Mouse (Mus musculus): ENCODE results near the gene Rrp9. TPM values are rescaled to one million over a fixed set of nuclear protein-coding genes. Genes with fewer than 3 reads are reported as not detected.
A peak's percentile ranks its signal among the peaks of the same experiment; 100 is the strongest.

Gene Rrp9
- polyA plus RNA-seq (2014; fragmentation: Nextera tagmentation; extraction: Ambion mirVana) = 21.8 TPM in 2 replicates

DNA sequence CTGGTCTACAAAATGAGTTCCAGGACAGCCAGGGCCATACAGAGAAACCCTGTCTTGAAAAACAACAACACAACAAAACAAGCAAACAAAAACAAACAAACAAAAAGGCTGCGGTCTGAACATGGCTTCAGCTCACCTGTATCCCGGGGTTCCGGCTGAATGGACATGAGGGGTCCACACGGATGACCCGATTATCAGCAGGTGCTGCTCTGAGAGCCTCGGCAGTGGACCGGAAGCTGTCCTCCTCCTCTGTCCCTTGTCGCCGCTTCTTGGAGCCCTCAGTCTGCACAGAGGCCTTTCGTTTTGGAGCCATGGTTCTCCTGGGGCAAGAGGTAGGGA, at the start of gene Rrp9:
Gene Rrp9, plus strand, starts transcription at position 301 of the 339 bp plus-strand sequence.
- Histone ChIP-seq H3K9ac (ENCODE audit: low read length) (peak within 1 kb of the TSS; percentile 49), H3K27ac (replicated peaks in 1 of 2; ENCODE audit: control insufficient read depth in 1 of 2, insufficient read depth in 1 of 2, low read depth in 2 of 2, low read length in 2 of 2) (peak within 1 kb of the TSS; percentile 3 to 56), H3K27me3 (ENCODE audit: control insufficient read depth, insufficient read depth, low read length) (no peaks in the 10 kb centered on the region), H3K4me2 (ENCODE audit: low read length) (peak within 1 kb of the TSS; percentile 45), H3K36me3 (ENCODE audit: control insufficient read depth, insufficient read depth, low read length) (peaks cover 6% of the 10 kb centered on the region), H3K9me3 (ENCODE audit: control insufficient read depth, low read length) (no peaks in the 10 kb centered on the region), H3K4me1 (ENCODE audit: control insufficient read depth in 2 of 2, insufficient read depth in 2 of 2, low read length in 2 of 2) (peaks cover 29% of the 10 kb centered on the region in 2 experiments), H3K4me3 (ENCODE audit: control insufficient read depth in 1 of 2, insufficient read depth in 1 of 2, low read depth in 1 of 2, low read length in 2 of 2) (peak within 1 kb of the TSS; percentile 1 to 13; a peak in 2 of 4 replicates)
- 90% methylated on average over 10 of the region's 10 CpGs for WGBS
- no peak for ATAC-seq (ENCODE audit: insufficient number of reproducible peaks, insufficient read depth, low FRiP score, low read depth)

GRCm38 (mm10) chr9:106428719-106429220, 47.0 kb upstream of the Rrp9 start:
- H3K27ac ChIP-seq (replicated peaks in 1 of 2; ENCODE audit: control insufficient read depth in 1 of 2, insufficient read depth in 1 of 2, low read depth in 2 of 2, low read length in 2 of 2) = peak overlapping the region; percentile 93 to 99
- peak overlapping the region; percentile 59 to 86 for H3K4me3 ChIP-seq (ENCODE audit: control insufficient read depth in 1 of 2, insufficient read depth in 1 of 2, low read depth in 1 of 2, low read length in 2 of 2)
- peaks cover 6 to 9% of the 10 kb centered on the region in 2 experiments for H3K4me1 ChIP-seq (ENCODE audit: control insufficient read depth in 2 of 2, insufficient read depth in 2 of 2, low read length in 2 of 2)
- H3K9ac ChIP-seq (ENCODE audit: low read length) = peak overlapping the region; percentile 69
- no peaks in the 10 kb centered on the region for H3K27me3 ChIP-seq (ENCODE audit: control insufficient read depth, insufficient read depth, low read length)
- WGBS = 12% methylated on average over 11 of the region's 11 CpGs
- peak; percentile 58 for ATAC-seq (ENCODE audit: insufficient number of reproducible peaks, insufficient read depth, low FRiP score, low read depth)
- peaks cover 35% of the 10 kb centered on the region for H3K36me3 ChIP-seq (ENCODE audit: control insufficient read depth, insufficient read depth, low read length)
- no peaks in the 10 kb centered on the region for H3K9me3 ChIP-seq (ENCODE audit: control insufficient read depth, low read length)
- peak overlapping the region; percentile 82 for H3K4me2 ChIP-seq (ENCODE audit: low read length)

GRCm38 (mm10) chr9:106429221-106430014, 46.3 kb upstream of the Rrp9 start, which contains the start of gene Rpl29:
TSS of gene Rpl29 (plus strand) at chr9:106429454.
- Histone ChIP-seq H3K4me1 (ENCODE audit: control insufficient read depth in 2 of 2, insufficient read depth in 2 of 2, low read length in 2 of 2) (peaks cover 6 to 9% of the 10 kb centered on the region in 2 experiments), H3K27ac (replicated peaks in 1 of 2; ENCODE audit: control insufficient read depth in 1 of 2, insufficient read depth in 1 of 2, low read depth in 2 of 2, low read length in 2 of 2) (peak within 1 kb of the TSS; percentile 93 to 99), H3K27me3 (ENCODE audit: control insufficient read depth, insufficient read depth, low read length) (no peaks in the 10 kb centered on the region), H3K9me3 (ENCODE audit: control insufficient read depth, low read length) (no peaks in the 10 kb centered on the region), H3K9ac (ENCODE audit: low read length) (peak within 1 kb of the TSS; percentile 99), H3K36me3 (ENCODE audit: control insufficient read depth, insufficient read depth, low read length) (peaks cover 41% of the 10 kb centered on the region), H3K4me2 (ENCODE audit: low read length) (peak within 1 kb of the TSS; percentile 82), H3K4me3 (ENCODE audit: control insufficient read depth in 1 of 2, insufficient read depth in 1 of 2, low read depth in 1 of 2, low read length in 2 of 2) (peak within 1 kb of the TSS; percentile 72 to 86)
- peak; percentile 85 for ATAC-seq (ENCODE audit: insufficient number of reproducible peaks, insufficient read depth, low FRiP score, low read depth)
- under 1% methylated on average over 55 of the region's 55 CpGs for whole genome bisulfite sequencing

DNA sequence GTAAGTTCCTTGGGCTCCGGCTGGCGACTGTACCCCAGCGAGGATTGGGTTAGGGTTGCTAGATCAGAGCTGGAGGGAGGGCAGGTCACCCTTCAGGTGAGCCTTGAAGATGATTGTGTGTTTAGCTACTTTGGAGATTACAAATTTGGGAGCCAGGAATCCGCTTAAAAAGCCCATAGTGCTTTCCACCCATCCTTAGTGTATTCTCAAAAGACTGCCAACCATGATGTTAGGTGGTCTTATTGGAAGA, 45.8 kb upstream of the Rrp9 start:
- H3K9me3 ChIP-seq (ENCODE audit: control insufficient read depth, low read length) = no peaks in the 10 kb centered on the region
- ATAC-seq (ENCODE audit: insufficient number of reproducible peaks, insufficient read depth, low FRiP score, low read depth) = no peak
- peaks cover 42% of the 10 kb centered on the region for H3K36me3 ChIP-seq (ENCODE audit: control insufficient read depth, insufficient read depth, low read length)
- H3K4me1 ChIP-seq (ENCODE audit: control insufficient read depth in 2 of 2, insufficient read depth in 2 of 2, low read length in 2 of 2) = peaks cover 6 to 9% of the 10 kb centered on the region in 2 experiments
- H3K4me2 ChIP-seq (ENCODE audit: low read length) = peak overlapping the region; percentile 82
- H3K27me3 ChIP-seq (ENCODE audit: control insufficient read depth, insufficient read depth, low read length) = no peaks in the 10 kb centered on the region
- peak overlapping the region; percentile 99 for H3K9ac ChIP-seq (ENCODE audit: low read length)
- WGBS = 3% methylated on average over 4 of the region's 4 CpGs
- H3K4me3 ChIP-seq (ENCODE audit: control insufficient read depth in 1 of 2, insufficient read depth in 1 of 2, low read depth in 1 of 2, low read length in 2 of 2) = peak overlapping the region; percentile 72 to 86
- H3K27ac ChIP-seq (replicated peaks in 1 of 2; ENCODE audit: control insufficient read depth in 1 of 2, insufficient read depth in 1 of 2, low read depth in 2 of 2, low read length in 2 of 2) = peak overlapping the region; percentile 89 to 93

DNA sequence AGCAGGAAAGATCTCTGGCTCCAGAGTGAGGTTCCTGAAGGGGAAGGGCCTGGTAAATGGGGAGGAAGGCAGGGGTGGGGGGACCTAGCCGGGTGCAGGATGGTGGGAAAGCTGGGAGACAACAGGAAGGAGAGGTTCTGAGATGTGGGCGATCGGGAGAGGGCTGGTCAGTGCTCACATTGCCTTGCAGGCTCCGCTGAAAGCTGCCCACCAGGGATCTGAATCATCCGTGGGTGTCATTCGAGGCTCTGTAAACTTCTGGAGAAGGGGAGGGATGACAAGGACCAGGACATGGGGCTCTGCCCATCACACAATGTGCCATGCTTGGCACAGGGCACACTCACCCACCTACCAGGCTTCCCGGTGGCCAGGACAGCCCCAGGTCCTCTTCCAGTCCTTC, 42.4 kb upstream of the Rrp9 start:
- no peaks in the 10 kb centered on the region for H3K9me3 ChIP-seq (ENCODE audit: control insufficient read depth, low read length)
- 72% methylated on average over 7 of the region's 7 CpGs for WGBS
- H3K4me1 ChIP-seq (ENCODE audit: control insufficient read depth in 2 of 2, insufficient read depth in 2 of 2, low read length in 2 of 2) = peaks cover 11 to 18% of the 10 kb centered on the region in 2 experiments

DNA sequence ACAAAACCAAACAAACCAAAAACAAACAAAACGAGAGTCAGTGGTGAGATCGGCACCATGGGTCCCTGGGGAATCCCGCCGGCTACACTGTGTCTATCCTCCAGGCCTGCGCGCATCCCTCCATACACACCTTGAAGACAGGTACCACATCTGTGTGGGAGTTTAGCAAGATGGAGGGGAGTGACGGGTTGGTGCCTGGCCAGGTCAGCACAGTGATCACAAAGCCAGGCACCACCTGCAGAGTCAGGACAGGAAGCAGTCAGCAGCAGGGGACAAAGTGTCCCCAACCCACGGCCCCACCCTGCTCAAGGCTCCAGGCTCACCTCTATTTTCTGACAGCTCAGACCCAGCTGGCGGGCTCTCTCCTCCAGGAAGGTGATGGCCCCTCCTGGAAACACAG, 39.2 kb upstream of the Rrp9 start:
- H3K27ac ChIP-seq (replicated peaks in 1 of 2; ENCODE audit: control insufficient read depth in 1 of 2, insufficient read depth in 1 of 2, low read depth in 2 of 2, low read length in 2 of 2) = no peak overlapping the region
- no peak overlapping the region for H3K4me3 ChIP-seq (ENCODE audit: control insufficient read depth in 1 of 2, insufficient read depth in 1 of 2, low read depth in 1 of 2, low read length in 2 of 2)
- peaks cover 34% of the 10 kb centered on the region for H3K36me3 ChIP-seq (ENCODE audit: control insufficient read depth, insufficient read depth, low read length)
- no peaks in the 10 kb centered on the region for H3K27me3 ChIP-seq (ENCODE audit: control insufficient read depth, insufficient read depth, low read length)
- ATAC-seq (ENCODE audit: insufficient number of reproducible peaks, insufficient read depth, low FRiP score, low read depth) = no peak
- 79% methylated on average over 9 of the region's 9 CpGs for WGBS
- H3K4me2 ChIP-seq (ENCODE audit: low read length) = no peak overlapping the region
- H3K4me1 ChIP-seq (ENCODE audit: control insufficient read depth in 2 of 2, insufficient read depth in 2 of 2, low read length in 2 of 2) = peaks cover 11 to 16% of the 10 kb centered on the region in 2 experiments
- no peak overlapping the region for H3K9ac ChIP-seq (ENCODE audit: low read length)
- H3K9me3 ChIP-seq (ENCODE audit: control insufficient read depth, low read length) = no peaks in the 10 kb centered on the region

More for the DNA sequence above, 42.4 kb upstream of the Rrp9 start:
- no peak overlapping the region for H3K4me2 ChIP-seq (ENCODE audit: low read length)
- ATAC-seq (ENCODE audit: insufficient number of reproducible peaks, insufficient read depth, low FRiP score, low read depth) = no peak
- H3K27ac ChIP-seq (replicated peaks in 1 of 2; ENCODE audit: control insufficient read depth in 1 of 2, insufficient read depth in 1 of 2, low read depth in 2 of 2, low read length in 2 of 2) = no peak overlapping the region
- H3K4me3 ChIP-seq (ENCODE audit: control insufficient read depth in 1 of 2, insufficient read depth in 1 of 2, low read depth in 1 of 2, low read length in 2 of 2) = no peak overlapping the region
- H3K9ac ChIP-seq (ENCODE audit: low read length) = no peak overlapping the region
- H3K36me3 ChIP-seq (ENCODE audit: control insufficient read depth, insufficient read depth, low read length) = peaks cover 42% of the 10 kb centered on the region
- no peaks in the 10 kb centered on the region for H3K27me3 ChIP-seq (ENCODE audit: control insufficient read depth, insufficient read depth, low read length)

GRCm38 (mm10) chr9:106442680-106443079, 33.1 kb upstream of the Rrp9 start:
- H3K4me3 ChIP-seq (ENCODE audit: control insufficient read depth in 1 of 2, insufficient read depth in 1 of 2, low read depth in 1 of 2, low read length in 2 of 2) = no peak overlapping the region
- 69% methylated on average over 5 of the region's 5 CpGs for WGBS
- H3K9ac ChIP-seq (ENCODE audit: low read length) = no peak overlapping the region
- H3K27ac ChIP-seq (replicated peaks in 1 of 2; ENCODE audit: control insufficient read depth in 1 of 2, insufficient read depth in 1 of 2, low read depth in 2 of 2, low read length in 2 of 2) = no peak overlapping the region
- no peaks in the 10 kb centered on the region for H3K27me3 ChIP-seq (ENCODE audit: control insufficient read depth, insufficient read depth, low read length)
- no peak for ATAC-seq (ENCODE audit: insufficient number of reproducible peaks, insufficient read depth, low FRiP score, low read depth)
- no peak overlapping the region for H3K4me2 ChIP-seq (ENCODE audit: low read length)
- H3K36me3 ChIP-seq (ENCODE audit: control insufficient read depth, insufficient read depth, low read length) = 0 out of 2 replicates have a peak, but pooled peaks cover 5% of the 10 kb centered on the region
- peaks cover 7 to 15% of the 10 kb centered on the region in 2 experiments for H3K4me1 ChIP-seq (ENCODE audit: control insufficient read depth in 2 of 2, insufficient read depth in 2 of 2, low read length in 2 of 2)
- no peaks in the 10 kb centered on the region for H3K9me3 ChIP-seq (ENCODE audit: control insufficient read depth, low read length)

Measured in heart, embryonic 14.5 days (tissue).